Mouse (Mus musculus) hematopoietic multipotent progenitor cell, adult 10-12 weeks (in vitro differentiated cells): ENCODE measurements around the gene Batf3. TPM values are rescaled to one million over a fixed set of nuclear protein-coding genes. Genes with fewer than 3 reads are reported as not detected.

Source experiments
- polyA plus RNA-seq: library from polyadenylated mRNA; stranded (reverse); fragments of >175 nt; gene quantifications from 2 replicates; pipeline ENCODE4 v1.2.3, GENCODE M21; 2012; ENCODE audit warnings: low replicate concordance

The Batf3 gene
- 23.3 and 54.8 TPM in 2 replicates for polyA plus RNA-seq

GRCm38 (mm10) chr1:191097802-191098747 lies at the start of gene Batf3:
Gene Batf3 (plus strand): TSS chr1:191097847.

GRCm38 (mm10) chr1:191062781-191063485 lies 34.7 kb upstream of the Batf3 start, which contains the start of the genes Tatdn3 and Nsl1:
Gene Tatdn3 (minus strand): TSS chr1:191062932.
Gene Nsl1 (plus strand): TSS chr1:191063012.

Other genes with a start within 250 kb of the Batf3 start
- 13.4 and 23.4 TPM in 2 replicates for gene Rps6kc1, start 186.1 kb upstream of the Batf3 start, polyA plus RNA-seq
- gene Angel2, start 172.7 kb upstream of the Batf3 start, polyA plus RNA-seq, result 13.9 and 21.4 TPM in 2 replicates
- 1.3 and 4.6 TPM in 2 replicates for gene Vash2, start 118.6 kb upstream of the Batf3 start, polyA plus RNA-seq
- 10.2 and 33.5 TPM in 2 replicates for gene Flvcr1, start 71.7 kb upstream of the Batf3 start, polyA plus RNA-seq
- not detected in 2 replicates for gene Spata45, start 61.2 kb upstream of the Batf3 start, polyA plus RNA-seq
- 0.60 and 0.80 TPM in 2 replicates for gene Tatdn3, start 34.9 kb upstream of the Batf3 start, polyA plus RNA-seq
- 2.2 and 3.0 TPM in 2 replicates for gene Nsl1, start 34.8 kb upstream of the Batf3 start, polyA plus RNA-seq
- gene Fam71a, start 67.0 kb downstream of the Batf3 start, polyA plus RNA-seq, result not detected in 2 replicates
- gene Atf3, start 120.2 kb downstream of the Batf3 start, polyA plus RNA-seq, result 1.7 and 3.4 TPM in 2 replicates
- gene Nenf, start 220.3 kb downstream of the Batf3 start, polyA plus RNA-seq, result 42.0 and 44.1 TPM in 2 replicates
- 5.6 and 10.0 TPM in 2 replicates for gene Tmem206, start 228.1 kb downstream of the Batf3 start, polyA plus RNA-seq